Mouse (Mus musculus): ENCODE data around the gene Gemin5. TPM values are rescaled to one million over a fixed set of nuclear protein-coding genes. Genes with fewer than 3 reads are reported as not detected.

Gene Gemin5
- polyA plus RNA-seq, 2 experiments = 5.9 to 8.4 TPM

GRCm38 (mm10) chr11:58171459-58172091 is 3.2 kb upstream of the Gemin5 start, which contains the start of gene Mrpl22:
Gene Mrpl22 (plus strand): TSS chr11:58171661.
- ATAC-seq (ENCODE audit: insufficient read depth) = peak; percentile 75
- peak within 1 kb of the TSS; percentile 84 for H3K9ac ChIP-seq (replicated peaks)
- WGBS (ENCODE audit: insufficient replicate concordance) = under 1% methylated on average over 34 of the region's 34 CpGs
- peak; percentile 90 to 94 (median 93) for DNase-seq (ENCODE audit: low read depth in 3 of 3, low spot score in 3 of 3)
- H3K4me3 ChIP-seq (ENCODE audit: insufficient read depth in 1 of 2, low read depth in 2 of 2, low read length in 2 of 2) = peak within 1 kb of the TSS; percentile 87 to 92
- H3K27ac ChIP-seq = peak within 1 kb of the TSS; percentile 60
- H3K9me3 ChIP-seq (ENCODE audit: control insufficient read depth, low read length) = peaks cover 2% of the 10 kb centered on the region; the same call in 1 of the 2 replicates
- peak within 1 kb of the TSS; percentile 66 for H3K4me2 ChIP-seq (ENCODE audit: low read depth)
- TF ChIP-seq CTCF (IDR thresholded peaks at IDR 0.05; ENCODE audit: low read depth) = no peak; the same call in 1 of the 2 replicates
- no peak for TF ChIP-seq EP300 (IDR thresholded peaks at IDR 0.05; ENCODE audit: low read depth)
- H3K27me3 ChIP-seq (ENCODE audit: control insufficient read depth, insufficient read depth, low read length) = no peaks in the 10 kb centered on the region
- H3K36me3 ChIP-seq (replicated peaks; ENCODE audit: control insufficient read depth, insufficient read depth, low read depth) = peaks cover 33% of the 10 kb centered on the region
- H3K4me1 ChIP-seq (replicated peaks; ENCODE audit: control insufficient read depth in 2 of 2, insufficient read depth in 2 of 2, low read length in 1 of 2) = peaks cover 13 to 22% of the 10 kb centered on the region in 2 experiments

- H3K4me3 ChIP-seq (ENCODE audit: insufficient read depth in 1 of 2, low read depth in 2 of 2, low read length in 2 of 2) = no peak overlapping the region
- no peak overlapping the region for H3K9ac ChIP-seq (replicated peaks)
- DNase-seq (ENCODE audit: low read depth in 3 of 3, low spot score in 3 of 3) (no peak), ATAC-seq (ENCODE audit: insufficient read depth) (no peak)
- H3K27me3 ChIP-seq (ENCODE audit: control insufficient read depth, insufficient read depth, low read length) = no peaks in the 10 kb centered on the region
- H3K36me3 ChIP-seq (replicated peaks; ENCODE audit: control insufficient read depth, insufficient read depth, low read depth) = peaks cover 36% of the 10 kb centered on the region
- WGBS (ENCODE audit: insufficient replicate concordance) = 59% methylated on average over 4 of the region's 4 CpGs
- peaks cover 13 to 22% of the 10 kb centered on the region in 2 experiments for H3K4me1 ChIP-seq (replicated peaks; ENCODE audit: control insufficient read depth in 2 of 2, insufficient read depth in 2 of 2, low read length in 1 of 2)
- no peak overlapping the region for H3K4me2 ChIP-seq (ENCODE audit: low read depth)
- TF ChIP-seq CTCF (IDR thresholded peaks at IDR 0.05; ENCODE audit: low read depth) = no peak
- TF ChIP-seq EP300 (IDR thresholded peaks at IDR 0.05; ENCODE audit: low read depth) = no peak
- H3K9me3 ChIP-seq (ENCODE audit: control insufficient read depth, low read length) = peaks cover 2% of the 10 kb centered on the region; the same call in 1 of the 2 replicates
- no peak overlapping the region for H3K27ac ChIP-seq
Observed at GRCm38 (mm10) chr11:58169666-58170065, 1.3 kb upstream of the Gemin5 start.

- DNase-seq (ENCODE audit: low read depth in 3 of 3, low spot score in 3 of 3) (no peak), ATAC-seq (ENCODE audit: insufficient read depth) (no peak)
- Histone ChIP-seq H3K27me3 (ENCODE audit: control insufficient read depth, insufficient read depth, low read length) (no peaks in the 10 kb centered on the region), H3K9me3 (ENCODE audit: control insufficient read depth, low read length) (no peaks in the 10 kb centered on the region), H3K4me1 (replicated peaks; ENCODE audit: control insufficient read depth in 2 of 2, insufficient read depth in 2 of 2, low read length in 1 of 2) (peaks cover 7 to 14% of the 10 kb centered on the region in 2 experiments; a peak in 3 of 4 replicates), H3K27ac (peak overlapping the region; percentile 50; the same call in 1 of the 2 replicates), H3K36me3 (replicated peaks; ENCODE audit: control insufficient read depth, insufficient read depth, low read depth) (peaks cover 33% of the 10 kb centered on the region), H3K4me2 (ENCODE audit: low read depth) (peak overlapping the region; percentile 77), H3K9ac (replicated peaks) (peak overlapping the region; percentile 87), H3K4me3 (ENCODE audit: insufficient read depth in 1 of 2, low read depth in 2 of 2, low read length in 2 of 2) (peak overlapping the region; percentile 92 to 93)
- no peak for TF ChIP-seq EP300 (IDR thresholded peaks at IDR 0.05; ENCODE audit: low read depth)
- WGBS (ENCODE audit: insufficient replicate concordance) = 0% methylated on average over 8 of the region's 8 CpGs
Observed at GRCm38 (mm10) chr11:58167822-58168166, 545 bp downstream of the Gemin5 start.

- peaks cover 37% of the 10 kb centered on the region for H3K36me3 ChIP-seq (replicated peaks; ENCODE audit: control insufficient read depth, insufficient read depth, low read depth)
- 91% methylated on average over 2 of the region's 2 CpGs for WGBS (ENCODE audit: insufficient replicate concordance)
- H3K27me3 ChIP-seq (ENCODE audit: control insufficient read depth, insufficient read depth, low read length) = no peaks in the 10 kb centered on the region
Observed at GRCm38 (mm10) chr11:58165072-58165471, 3.3 kb downstream of the Gemin5 start.

GRCm38 (mm10) chr11:58156871-58157270 is 11.5 kb downstream of the Gemin5 start:
- WGBS (ENCODE audit: insufficient replicate concordance) = 46% methylated on average over 3 of the region's 3 CpGs
- Histone ChIP-seq H3K4me1 (replicated peaks; ENCODE audit: control insufficient read depth in 2 of 2, insufficient read depth in 2 of 2, low read length in 1 of 2) (0 out of 4 replicates have a peak, but pooled peaks cover 0 to 2% of the 10 kb centered on the region in 2 experiments), H3K9ac (replicated peaks) (no peak overlapping the region), H3K27ac (no peak overlapping the region), H3K9me3 (ENCODE audit: control insufficient read depth, low read length) (no peaks in the 10 kb centered on the region), H3K4me3 (ENCODE audit: insufficient read depth in 1 of 2, low read depth in 2 of 2, low read length in 2 of 2) (no peak overlapping the region), H3K27me3 (ENCODE audit: control insufficient read depth, insufficient read depth, low read length) (no peaks in the 10 kb centered on the region), H3K4me2 (ENCODE audit: low read depth) (no peak overlapping the region), H3K36me3 (replicated peaks; ENCODE audit: control insufficient read depth, insufficient read depth, low read depth) (peaks cover 39% of the 10 kb centered on the region)
- no peak for DNase-seq (ENCODE audit: low read depth in 3 of 3, low spot score in 3 of 3)
- ATAC-seq (ENCODE audit: insufficient read depth) = peak; percentile 52; the same call in 1 of the 2 replicates
- TF ChIP-seq CTCF (IDR thresholded peaks at IDR 0.05; ENCODE audit: low read depth) = no peak
- 0 out of 2 replicates have a peak, but pooled peaks have one; percentile 22 for TF ChIP-seq EP300 (IDR thresholded peaks at IDR 0.05; ENCODE audit: low read depth)

More at GRCm38 (mm10) chr11:58165072-58165471, 3.3 kb downstream of the Gemin5 start:
- Histone ChIP-seq H3K4me1 (replicated peaks; ENCODE audit: control insufficient read depth in 2 of 2, insufficient read depth in 2 of 2, low read length in 1 of 2) (peaks cover 5% of the 10 kb centered on the region in 2 experiments; a peak in 3 of 4 replicates), H3K4me2 (ENCODE audit: low read depth) (no peak overlapping the region), H3K9me3 (ENCODE audit: control insufficient read depth, low read length) (no peaks in the 10 kb centered on the region), H3K27ac (no peak overlapping the region), H3K4me3 (ENCODE audit: insufficient read depth in 1 of 2, low read depth in 2 of 2, low read length in 2 of 2) (no peak overlapping the region), H3K9ac (replicated peaks) (no peak overlapping the region)
- DNase-seq (ENCODE audit: low read depth in 3 of 3, low spot score in 3 of 3) = no peak
- TF ChIP-seq EP300 (IDR thresholded peaks at IDR 0.05; ENCODE audit: low read depth) = no peak
- TF ChIP-seq CTCF (IDR thresholded peaks at IDR 0.05; ENCODE audit: low read depth) = peak; percentile 58
- no peak for ATAC-seq (ENCODE audit: insufficient read depth)
